Mouse (Mus musculus) heart, embryonic 10.5 days (tissue): Measurements from ENCODE around the gene Apol6. TPM values are rescaled to one million over a fixed set of nuclear protein-coding genes. Genes with fewer than 3 reads are reported as not detected.

Experiments
- DNase-seq: peaks from one replicate; pipeline ENCODE4 v3.0.0-alpha.2; 2017; ENCODE audit warnings: low spot score
- H3K27ac ChIP-seq: fragments of 300-500 bp; sonication (generic); 2 replicates; pipeline ENCODE4 v1.5.1; 2016; ENCODE audit warnings: mild to moderate bottlenecking
- H3K27me3 ChIP-seq: fragments of 300-500 bp; sonication (generic); 2 replicates; pipeline ENCODE4 v1.6.1; 2016; ENCODE audit warnings: mild to moderate bottlenecking; ENCODE audit not compliant: poor library complexity, insufficient read depth, severe bottlenecking
- H3K36me3 ChIP-seq: fragments of 300-500 bp; sonication (generic); 2 replicates; pipeline ENCODE4 v1.6.1; 2016; ENCODE audit warnings: mild to moderate bottlenecking, moderate library complexity
- H3K4me1 ChIP-seq: fragments of 300-500 bp; sonication (generic); 2 replicates; pipeline ENCODE4 v1.6.1; 2016; ENCODE audit warnings: mild to moderate bottlenecking
- H3K4me3 ChIP-seq: fragments of 300-500 bp; sonication (generic); 2 replicates; pipeline ENCODE4 v1.5.1; 2016; ENCODE audit warnings: mild to moderate bottlenecking, moderate library complexity
- H3K9me3 ChIP-seq: fragments of 300-500 bp; sonication (generic); 2 replicates; pipeline ENCODE4 v1.6.1; 2016; ENCODE audit warnings: mild to moderate bottlenecking, moderate library complexity
- WGBS: fragments of 180-500 bp; shearing (Covaris S2); methylation state at CpG from one replicate; pipeline ENCODE4 v1.1.7; 2016; 5-methylcytosine and 5-hydroxymethylcytosine counted together
- polyA plus RNA-seq: library from polyadenylated mRNA; unstranded; fragments of >200 nt; fragmentation: Nextera tagmentation; extraction: Ambion mirVana; gene quantifications from 2 replicates; pipeline ENCODE4 v1.2.1, GENCODE M21; 2016

Gene Apol6
- polyA plus RNA-seq, 1 experiment from 2014 or later = 0.77 TPM

- DNase-seq = no peak
- 52% methylated on average over 11 of the region's 11 CpGs for WGBS
Observed at GRCm38 (mm10) chr15:77036320-77036988, 8.1 kb upstream of the Apol6 start.

GRCm38 (mm10) chr15:77036989-77037277 is 7.6 kb upstream of the Apol6 start:
- peak overlapping the region; percentile 22; the same call in 1 of the 2 replicates for H3K4me3 ChIP-seq

More at GRCm38 (mm10) chr15:77036320-77036988, 8.1 kb upstream of the Apol6 start:
- Histone ChIP-seq H3K27ac (peak overlapping the region; percentile 97), H3K27me3 (no peaks in the 10 kb centered on the region), H3K4me1 (peaks cover 82% of the 10 kb centered on the region), H3K36me3 (no peaks in the 10 kb centered on the region), H3K4me3 (peak overlapping the region; percentile 22; the same call in 1 of the 2 replicates), H3K9me3 (no peaks in the 10 kb centered on the region)

GRCm38 (mm10) chr15:77037278-77038161 is 7.0 kb upstream of the Apol6 start:
- no peaks in the 10 kb centered on the region for H3K36me3 ChIP-seq
- H3K27me3 ChIP-seq = no peaks in the 10 kb centered on the region
- H3K4me3 ChIP-seq = peak overlapping the region; percentile 36; the same call in 1 of the 2 replicates
- H3K4me1 ChIP-seq = peaks cover 79% of the 10 kb centered on the region
- peak; percentile 91 for DNase-seq
- H3K27ac ChIP-seq = peak overlapping the region; percentile 97
- no peaks in the 10 kb centered on the region for H3K9me3 ChIP-seq
- 14% methylated on average over 11 of the region's 11 CpGs for WGBS

More at GRCm38 (mm10) chr15:77036989-77037277, 7.6 kb upstream of the Apol6 start:
- H3K27ac ChIP-seq = peak overlapping the region; percentile 97
- H3K4me1 ChIP-seq = peaks cover 79% of the 10 kb centered on the region
- H3K36me3 ChIP-seq = no peaks in the 10 kb centered on the region
- no peaks in the 10 kb centered on the region for H3K27me3 ChIP-seq
- 15% methylated on average over 2 of the region's 2 CpGs for WGBS
- DNase-seq = no peak
- H3K9me3 ChIP-seq = no peaks in the 10 kb centered on the region

GRCm38 (mm10) chr15:77039211-77039700 is 5.3 kb upstream of the Apol6 start:
- Histone ChIP-seq H3K36me3 (no peaks in the 10 kb centered on the region), H3K9me3 (no peaks in the 10 kb centered on the region), H3K27ac (peak overlapping the region; percentile 97), H3K27me3 (no peaks in the 10 kb centered on the region), H3K4me1 (peaks cover 76% of the 10 kb centered on the region), H3K4me3 (no peak overlapping the region)
- no peak for DNase-seq
- 57% methylated on average over 8 of the region's 9 CpGs for WGBS

- WGBS = 45% methylated on average over 3 of the region's 3 CpGs
- Histone ChIP-seq H3K27ac (peak overlapping the region; percentile 97; the same call in 1 of the 2 replicates), H3K4me1 (peaks cover 76% of the 10 kb centered on the region)
Observed at GRCm38 (mm10) chr15:77040784-77041183, 3.7 kb upstream of the Apol6 start.

GRCm38 (mm10) chr15:77045609-77046008 is 1.1 kb downstream of the Apol6 start:
- Histone ChIP-seq H3K4me3 (no peak overlapping the region), H3K36me3 (no peaks in the 10 kb centered on the region), H3K4me1 (peaks cover 38% of the 10 kb centered on the region), H3K27me3 (no peaks in the 10 kb centered on the region), H3K9me3 (no peaks in the 10 kb centered on the region), H3K27ac (peak overlapping the region; percentile 66)
- DNase-seq = no peak
- WGBS = 75% methylated on average over 10 of the region's 10 CpGs

More at GRCm38 (mm10) chr15:77040784-77041183, 3.7 kb upstream of the Apol6 start:
- DNase-seq = no peak
- H3K36me3 ChIP-seq = no peaks in the 10 kb centered on the region
- no peaks in the 10 kb centered on the region for H3K27me3 ChIP-seq
- H3K4me3 ChIP-seq = no peak overlapping the region
- H3K9me3 ChIP-seq = no peaks in the 10 kb centered on the region

GRCm38 (mm10) chr15:77050570-77050969 is 6.0 kb downstream of the Apol6 start, which contains the start of gene Mb:
Gene Mb, minus strand, starts transcription at chr15:77050670.
- no peak for DNase-seq
- H3K4me3 ChIP-seq = no peak within 1 kb of the TSS
- peak within 1 kb of the TSS; percentile 31; the same call in 1 of the 2 replicates for H3K27ac ChIP-seq
- H3K36me3 ChIP-seq = no peaks in the 10 kb centered on the region
- H3K9me3 ChIP-seq = no peaks in the 10 kb centered on the region
- no peaks in the 10 kb centered on the region for H3K27me3 ChIP-seq
- H3K4me1 ChIP-seq = peaks cover 30% of the 10 kb centered on the region
- WGBS = 85% methylated on average over 10 of the region's 10 CpGs

GRCm38 (mm10) chr15:77052176-77052575 is 7.6 kb downstream of the Apol6 start:
- H3K36me3 ChIP-seq = no peaks in the 10 kb centered on the region
- DNase-seq = no peak
- H3K4me3 ChIP-seq = no peak overlapping the region
- peaks cover 38% of the 10 kb centered on the region for H3K4me1 ChIP-seq
- H3K27me3 ChIP-seq = no peaks in the 10 kb centered on the region
- no peaks in the 10 kb centered on the region for H3K9me3 ChIP-seq
- no peak overlapping the region for H3K27ac ChIP-seq
- WGBS = 49% methylated on average over 1 of the region's 1 CpGs

- no peaks in the 10 kb centered on the region for H3K27me3 ChIP-seq
- WGBS = 74% methylated on average over 1 of the region's 1 CpGs
- H3K36me3 ChIP-seq = no peaks in the 10 kb centered on the region
- no peak overlapping the region for H3K4me3 ChIP-seq
- peaks cover 45% of the 10 kb centered on the region for H3K4me1 ChIP-seq
- no peak for DNase-seq
- H3K27ac ChIP-seq = 0 out of 2 replicates have a peak overlapping the region, but pooled peaks have one; percentile 11
- no peaks in the 10 kb centered on the region for H3K9me3 ChIP-seq
Observed at GRCm38 (mm10) chr15:77053021-77053420, 8.5 kb downstream of the Apol6 start.

- peak overlapping the region; percentile 85 for H3K27ac ChIP-seq
- 70% methylated on average over 5 of the region's 5 CpGs for WGBS
- DNase-seq = no peak
- H3K4me3 ChIP-seq = no peak overlapping the region
- H3K4me1 ChIP-seq = peaks cover 42% of the 10 kb centered on the region
- H3K9me3 ChIP-seq = no peaks in the 10 kb centered on the region
- H3K36me3 ChIP-seq = no peaks in the 10 kb centered on the region
- no peaks in the 10 kb centered on the region for H3K27me3 ChIP-seq
Observed at GRCm38 (mm10) chr15:77054611-77055175, 10.2 kb downstream of the Apol6 start.

- no peak overlapping the region for H3K4me3 ChIP-seq
- peak; percentile 85 for DNase-seq
- H3K9me3 ChIP-seq = no peaks in the 10 kb centered on the region
- WGBS = 10% methylated on average over 6 of the region's 6 CpGs
- no peaks in the 10 kb centered on the region for H3K36me3 ChIP-seq
- peaks cover 42% of the 10 kb centered on the region for H3K4me1 ChIP-seq
- peak overlapping the region; percentile 85 for H3K27ac ChIP-seq
- H3K27me3 ChIP-seq = no peaks in the 10 kb centered on the region
Observed at GRCm38 (mm10) chr15:77056001-77056790, 11.7 kb downstream of the Apol6 start.

- Histone ChIP-seq H3K4me1 (peaks cover 42% of the 10 kb centered on the region), H3K36me3 (no peaks in the 10 kb centered on the region), H3K9me3 (no peaks in the 10 kb centered on the region), H3K27me3 (no peaks in the 10 kb centered on the region), H3K27ac (peak overlapping the region; percentile 85), H3K4me3 (no peak overlapping the region)
- 34% methylated on average over 3 of the region's 3 CpGs for WGBS
- no peak for DNase-seq
Observed at GRCm38 (mm10) chr15:77056791-77057051, 12.2 kb downstream of the Apol6 start.
